Mouse (Mus musculus): ENCODE measurements around the gene Elane.

The Elane gene

DNA sequence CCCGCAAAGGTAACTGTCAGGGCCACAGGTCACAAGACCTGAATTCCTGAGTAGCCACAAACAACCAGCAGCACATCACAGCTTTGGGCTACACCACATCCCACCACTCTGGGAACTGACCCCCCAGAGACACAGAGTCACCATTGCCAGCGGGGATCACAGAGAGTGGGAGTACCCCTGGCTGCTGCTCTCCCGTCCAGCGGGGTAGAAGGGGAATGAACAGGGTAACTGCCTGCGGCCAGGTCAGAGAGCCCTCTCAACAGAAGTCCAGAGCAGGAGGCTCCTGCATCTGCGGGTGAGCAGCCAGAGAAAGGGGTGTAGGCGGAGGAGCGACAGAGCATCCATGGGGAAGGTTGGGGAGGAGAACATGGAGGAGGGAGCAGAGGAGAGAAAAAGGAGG, 30.0 kb downstream of the Elane start:
- DNase-seq, result no peak

DNA sequence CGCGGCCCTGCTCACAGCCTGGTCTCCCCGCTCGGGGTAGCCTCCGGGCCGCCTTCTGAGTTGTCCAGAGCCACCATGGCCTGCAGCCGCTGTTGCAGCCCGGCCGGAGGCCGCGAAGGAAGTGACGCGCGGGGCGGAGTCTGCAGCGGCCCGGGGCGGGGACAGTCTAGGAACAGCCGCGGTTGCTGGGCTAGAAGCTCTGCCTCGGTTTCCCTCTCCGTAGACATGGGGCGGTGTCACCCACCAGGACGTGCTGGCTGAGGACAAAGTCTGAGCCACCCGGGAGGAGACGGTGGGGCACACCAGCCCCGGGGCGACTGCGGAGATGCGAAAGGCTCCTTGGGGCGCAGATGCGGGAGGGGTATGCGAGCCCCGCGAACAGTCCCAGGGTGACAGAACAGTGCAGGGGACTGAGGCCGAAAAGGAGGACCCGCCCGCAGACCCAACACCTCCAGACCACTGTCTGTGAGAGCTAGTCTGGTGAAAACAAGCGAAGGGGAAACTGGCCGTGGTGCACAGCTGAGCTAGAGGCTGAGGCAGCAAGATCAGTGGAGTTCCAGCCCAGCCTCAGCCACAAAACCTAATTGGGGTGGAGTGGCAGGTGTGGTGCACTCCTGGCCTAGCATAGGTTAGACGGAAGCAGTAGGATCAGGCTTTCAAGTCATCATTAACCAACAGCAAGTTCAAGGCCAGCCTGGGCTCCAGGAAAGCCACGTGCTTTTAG, 30.9 kb downstream of the Elane start, which contains the start of gene Kiss1r:
TSS of gene Kiss1r (plus strand) at position 164 of the 724 bp plus-strand sequence.
- DNase-seq, result peak; percentile 91

GRCm38 (mm10) chr10:79917532-79918100, 31.6 kb downstream of the Elane start:
- DNase-seq, result no peak

DNA sequence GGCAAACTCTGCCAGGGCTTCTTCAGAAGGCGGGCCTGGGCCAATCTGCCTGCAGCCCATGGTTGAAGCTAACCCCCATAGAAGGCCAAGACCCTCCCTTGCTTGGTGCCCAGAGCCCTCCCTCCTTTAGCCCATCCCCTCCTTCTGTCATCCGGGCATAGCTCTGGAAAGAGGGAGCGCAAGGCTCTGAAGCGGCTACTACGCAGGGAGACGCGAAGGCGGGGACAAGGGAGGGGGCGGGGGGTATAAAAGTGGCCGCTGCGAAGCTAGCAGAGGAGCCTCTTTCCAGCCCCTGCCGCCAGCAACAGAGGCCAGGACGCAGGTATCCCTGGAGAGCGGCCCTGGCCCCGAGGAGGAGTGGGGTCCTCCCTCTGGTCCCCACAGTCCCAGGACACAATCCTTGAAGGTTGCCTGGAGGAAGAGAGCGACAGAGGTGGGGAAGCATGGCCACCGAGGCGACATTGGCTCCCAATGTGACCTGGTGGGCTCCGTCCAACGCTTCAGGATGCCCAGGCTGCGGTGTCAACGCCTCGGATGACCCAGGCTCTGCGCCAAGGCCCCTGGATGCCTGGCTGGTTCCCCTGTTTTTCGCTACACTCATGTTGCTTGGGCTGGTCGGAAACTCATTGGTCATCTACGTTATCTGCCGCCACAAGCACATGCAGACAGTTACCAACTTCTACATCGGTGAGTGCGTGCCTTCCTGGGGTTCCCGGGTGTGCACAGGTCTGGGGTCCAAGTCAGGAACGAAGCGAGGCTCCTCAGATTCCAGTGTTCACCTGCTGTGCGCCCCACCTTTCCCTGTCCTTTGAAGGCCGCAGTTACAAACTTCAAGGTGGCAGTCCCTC, 32.4 kb downstream of the Elane start:
- no peak for DNase-seq

DNA sequence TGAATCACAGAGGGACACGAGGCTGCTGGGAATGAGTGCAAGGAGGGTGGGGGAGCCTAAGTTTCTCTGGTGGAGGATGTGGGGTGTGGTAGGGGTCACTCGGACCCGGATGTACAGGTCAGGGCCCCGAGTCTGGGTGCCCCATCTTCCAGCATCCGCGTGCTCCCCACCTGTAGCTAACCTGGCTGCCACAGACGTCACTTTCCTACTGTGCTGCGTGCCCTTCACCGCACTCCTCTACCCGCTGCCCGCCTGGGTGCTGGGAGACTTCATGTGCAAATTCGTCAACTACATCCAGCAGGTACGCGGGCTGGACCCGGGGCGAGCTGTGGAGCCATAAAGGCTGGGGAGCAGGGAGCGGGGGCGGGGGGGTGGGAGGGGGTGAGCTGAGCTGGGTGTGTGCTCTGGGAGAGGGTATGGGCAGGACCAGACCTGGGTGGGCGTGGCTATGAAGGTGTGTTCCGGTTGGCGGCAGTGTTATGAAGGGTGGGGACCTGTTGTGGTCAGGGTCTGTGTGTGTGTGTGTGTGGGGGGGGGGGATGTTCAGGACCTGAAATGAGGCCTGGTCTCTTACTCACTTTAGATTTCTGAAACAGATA, 33.3 kb downstream of the Elane start:
- DNase-seq, result peak; percentile 40

DNA sequence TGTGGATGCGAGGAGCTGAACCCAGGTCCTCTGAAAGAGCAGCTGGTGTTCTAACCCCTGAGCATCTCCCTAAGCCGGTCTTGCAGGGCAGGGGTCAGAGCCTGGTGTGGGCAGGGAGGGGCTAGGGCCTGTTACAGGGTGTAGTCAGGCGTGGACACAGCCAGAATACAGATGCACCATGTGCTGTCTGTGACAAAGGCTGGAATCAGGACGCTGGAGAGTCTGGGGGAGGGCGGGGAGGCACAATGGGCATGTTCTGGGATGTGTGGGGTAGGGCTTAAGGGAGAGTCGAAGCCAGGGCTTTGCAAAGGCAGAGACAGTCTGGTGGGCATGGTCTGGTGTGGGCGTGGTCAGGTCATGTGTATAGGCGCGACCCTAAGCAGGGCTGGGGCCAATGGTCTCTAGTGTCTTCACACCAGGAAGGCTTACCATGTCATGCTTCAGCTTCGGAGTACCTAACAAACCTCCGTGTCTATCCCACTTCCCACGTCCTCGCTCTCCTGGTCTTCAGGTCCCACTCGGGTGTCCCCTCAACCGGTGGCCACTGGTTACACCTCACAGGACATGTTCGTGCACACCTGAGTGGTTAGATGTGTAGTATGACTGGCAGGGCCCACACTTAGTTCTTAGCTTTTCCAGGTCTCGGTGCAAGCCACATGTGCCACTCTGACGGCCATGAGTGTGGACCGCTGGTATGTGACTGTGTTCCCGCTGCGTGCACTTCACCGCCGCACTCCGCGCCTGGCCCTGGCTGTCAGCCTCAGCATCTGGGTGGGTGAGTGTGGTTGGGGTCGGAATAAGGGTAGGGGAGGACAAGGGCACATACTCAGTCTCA, 34.2 kb downstream of the Elane start:
- no peak for DNase-seq

- peak; percentile 47 for DNase-seq
Observed at GRCm38 (mm10) chr10:79920958-79921535, 35.0 kb downstream of the Elane start, which contains the start of gene R3hdm4. TSS of gene R3hdm4 (minus strand) at chr10:79921208.

- DNase-seq, result no peak
Observed at GRCm38 (mm10) chr10:79921572-79921971, 35.5 kb downstream of the Elane start.

DNA sequence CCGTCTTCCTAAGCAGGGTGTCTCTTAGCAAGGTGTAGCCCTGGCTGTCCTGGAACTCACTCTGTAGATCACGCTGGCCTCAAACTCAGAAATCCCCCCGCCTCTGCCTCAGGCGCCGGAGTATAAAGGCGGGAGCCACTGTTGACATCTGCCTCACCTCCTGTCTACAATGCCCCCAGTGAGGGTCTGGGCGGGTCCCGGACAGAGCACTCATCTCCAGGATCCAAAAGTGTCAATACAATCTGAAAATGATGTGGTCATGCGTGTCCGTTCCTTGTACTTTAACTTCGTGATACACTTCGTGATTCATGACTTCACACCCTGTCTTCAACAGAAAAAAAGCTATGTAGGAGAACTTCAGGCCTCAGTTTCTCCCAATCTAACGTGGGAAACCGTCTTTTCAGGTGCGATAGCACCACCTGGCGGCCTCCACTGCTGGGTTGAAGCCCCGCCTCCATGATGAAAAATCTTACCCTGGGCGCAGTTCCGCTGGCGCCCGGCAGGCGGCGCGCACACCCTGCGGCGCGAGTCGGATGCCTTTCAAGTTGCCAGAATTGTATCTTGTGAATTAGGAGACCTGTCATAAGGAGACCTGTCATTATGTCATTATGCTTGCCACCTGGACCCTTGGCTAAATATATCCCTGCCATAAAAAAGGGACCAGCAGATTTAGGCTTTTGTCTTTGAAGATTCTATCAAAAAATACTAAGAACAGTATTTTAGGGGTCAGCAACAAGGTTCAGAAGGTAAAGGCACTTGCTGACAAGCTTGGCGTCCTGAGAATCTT, 39.1 kb downstream of the Elane start:
- DNase-seq, result peak; percentile 94

- peak; percentile 53 for DNase-seq
Observed at GRCm38 (mm10) chr10:79925785-79926490, 39.9 kb downstream of the Elane start.

DNA sequence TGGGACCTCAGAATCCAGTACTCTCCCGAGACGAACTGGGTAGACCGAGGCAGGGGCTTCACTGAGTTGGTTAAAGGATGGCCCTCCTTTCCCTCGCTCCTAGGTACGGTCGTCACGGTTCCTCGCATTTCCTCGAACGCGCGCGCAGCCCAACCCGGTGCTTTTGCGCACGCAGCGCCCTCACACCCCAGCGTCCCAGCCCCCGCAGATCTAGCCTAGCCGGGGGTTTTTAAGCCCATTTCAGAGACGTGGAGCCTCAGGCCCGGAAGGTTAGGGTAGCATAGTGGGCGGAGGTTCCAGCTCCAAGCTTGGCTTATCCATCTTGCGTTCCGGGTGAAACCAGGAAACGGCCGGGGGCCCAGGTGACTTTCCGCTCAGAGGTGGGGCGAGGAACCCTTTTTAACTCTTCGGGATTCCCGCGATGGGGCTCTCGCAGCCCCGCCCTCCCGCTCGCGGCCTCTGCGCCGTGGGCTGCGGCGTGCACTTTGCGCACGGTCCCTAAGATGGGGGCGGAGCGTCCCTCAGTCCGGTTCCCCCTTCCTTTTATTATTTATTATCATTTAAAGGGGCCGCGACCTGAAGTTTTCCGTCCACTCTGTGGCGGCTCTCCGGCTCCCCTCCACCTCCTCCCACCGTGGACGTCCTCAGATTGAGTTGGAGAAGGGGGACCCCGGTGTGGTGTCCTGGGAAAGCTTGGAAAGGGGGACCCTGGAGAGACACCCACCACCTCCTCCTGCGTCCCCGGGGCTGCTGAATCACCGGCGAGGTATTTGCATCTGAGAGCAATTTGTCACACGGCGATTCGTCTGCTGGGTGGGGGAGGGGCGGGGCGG, 40.7 kb downstream of the Elane start, which contains the start of gene Arid3a:
TSS of gene Arid3a (plus strand) at position 553 of the 833 bp plus-strand sequence.
- peak; percentile 93 for DNase-seq

DNA sequence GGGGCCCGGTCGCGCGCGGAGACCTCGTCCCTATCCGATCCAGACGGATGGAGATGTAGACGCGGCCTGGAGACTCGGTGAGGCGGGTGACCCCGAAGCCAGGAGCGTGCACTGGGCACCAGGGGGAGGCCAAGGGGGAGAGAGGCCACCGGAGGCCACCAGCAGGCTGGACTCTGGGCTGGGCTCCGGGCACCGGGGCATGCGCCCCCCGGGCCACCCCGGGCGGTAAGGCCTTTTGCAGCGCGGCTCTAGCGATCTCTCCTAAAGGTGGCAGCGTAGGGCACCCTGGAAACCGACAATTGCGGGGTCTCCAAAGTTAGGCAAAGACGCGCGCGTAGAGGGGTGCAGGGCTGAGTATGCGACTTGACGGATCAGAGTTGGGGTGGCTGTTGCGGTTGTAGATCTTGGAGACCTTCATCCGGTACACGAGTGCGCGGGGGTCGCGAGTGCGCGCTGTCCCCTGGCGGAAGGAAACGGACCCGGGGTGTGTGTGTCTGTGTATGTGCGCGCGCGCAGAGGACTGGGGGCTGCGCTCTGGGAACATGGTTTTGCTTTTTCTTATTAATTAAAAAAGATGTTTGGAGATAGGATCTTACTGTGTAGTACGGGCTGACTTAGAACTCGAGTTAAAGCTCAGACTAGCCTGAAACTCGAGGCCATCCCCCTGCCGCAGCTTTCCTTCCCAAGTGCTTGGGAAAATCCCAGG, 41.4 kb downstream of the Elane start:
- peak; percentile 89 for DNase-seq

DNA sequence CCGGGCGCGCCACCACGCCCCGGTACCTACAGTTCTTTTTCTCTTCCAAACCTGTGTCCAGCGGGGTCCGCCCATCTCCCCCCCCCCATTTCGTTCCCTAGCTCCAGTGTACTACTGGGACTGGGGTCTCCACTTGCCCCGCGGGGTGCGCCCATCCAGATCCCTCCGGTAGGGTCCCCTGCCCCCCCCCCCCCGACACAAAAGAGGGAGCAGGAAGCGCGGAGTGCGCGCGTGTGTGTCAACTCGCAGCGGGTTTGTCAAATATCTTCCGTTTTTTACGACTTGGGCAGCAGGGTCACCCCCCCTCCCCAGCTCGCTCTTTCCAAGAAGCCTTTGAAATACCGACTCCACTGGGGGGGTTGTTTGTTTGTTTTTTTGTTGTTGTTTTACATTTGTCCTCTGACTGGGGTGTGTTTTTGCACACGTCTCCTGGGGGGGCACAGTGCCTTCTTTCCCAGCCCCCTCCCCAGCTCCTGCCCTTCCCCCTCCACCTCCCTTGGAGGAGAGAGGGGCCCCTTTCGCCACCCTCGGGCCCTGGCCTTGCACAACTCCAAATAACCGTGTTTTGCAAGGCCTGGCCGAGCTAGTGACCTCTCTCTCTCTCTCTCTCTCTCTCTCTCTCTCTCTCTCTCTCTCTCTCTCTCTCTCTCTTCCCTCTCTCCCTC, 42.1 kb downstream of the Elane start:
- DNase-seq, result peak; percentile 54

GRCm38 (mm10) chr10:79928907-79929701, 43.1 kb downstream of the Elane start:
- DNase-seq, result no peak

DNA sequence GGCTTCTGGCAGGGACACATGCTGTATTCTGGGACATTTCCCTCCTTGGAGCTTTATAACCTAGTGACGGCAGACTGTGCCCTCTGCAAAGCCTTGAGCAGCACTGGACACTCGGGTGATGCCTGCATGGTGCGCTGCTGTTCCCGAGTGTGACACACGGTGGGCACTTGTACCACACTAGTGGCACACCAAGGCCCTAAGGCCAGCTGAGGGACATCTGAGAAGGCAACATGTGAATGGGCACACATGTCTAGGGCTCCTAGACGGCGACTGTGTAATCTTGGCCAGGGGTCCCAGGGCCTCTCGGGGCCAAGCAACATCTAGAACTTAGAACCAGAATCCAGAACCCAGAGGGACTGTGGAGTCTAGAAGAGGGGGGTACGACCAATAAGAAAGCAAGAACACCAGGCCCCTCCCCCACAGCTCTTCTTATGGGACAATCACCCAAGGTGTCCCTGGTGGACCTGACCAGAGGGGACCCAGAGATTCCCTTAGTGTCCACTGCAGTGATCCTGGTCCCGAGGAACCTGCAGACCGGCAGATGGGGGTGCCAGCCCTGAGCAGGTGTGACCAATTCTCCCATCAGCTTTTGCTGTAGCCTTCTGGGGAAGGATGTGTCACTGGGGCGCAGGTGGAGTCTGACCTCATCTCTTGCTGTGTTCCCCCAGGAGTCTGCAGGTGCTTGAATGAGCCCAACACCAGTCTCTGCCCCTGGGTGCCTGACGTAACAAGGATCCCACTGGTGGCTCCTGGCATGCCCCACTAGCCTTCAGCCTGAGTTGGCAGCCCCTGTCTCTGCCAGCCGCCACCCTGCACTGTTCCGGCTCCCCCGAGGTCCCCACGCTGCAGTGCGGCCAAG, 44.1 kb downstream of the Elane start:
- no peak for DNase-seq

DNA sequence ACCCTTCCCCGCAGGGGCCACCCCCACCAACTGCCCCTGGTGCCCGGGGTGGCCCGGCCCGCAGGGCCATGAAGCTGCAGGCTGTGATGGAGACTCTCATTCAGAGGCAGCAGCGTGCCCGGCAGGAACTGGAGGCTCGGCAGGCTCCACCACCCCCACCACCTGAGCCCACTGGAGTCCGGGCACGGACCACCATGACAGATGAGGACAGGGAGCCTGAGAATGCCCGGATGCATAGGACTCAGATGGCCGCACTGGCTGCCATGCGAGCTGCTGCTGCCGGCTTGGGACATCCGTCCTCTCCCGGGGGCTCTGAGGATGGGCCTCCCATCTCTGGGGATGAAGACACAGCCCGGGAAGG, 44.8 kb downstream of the Elane start:
- DNase-seq, result no peak

All from thymus, postnatal 14 days (tissue).